Mouse (Mus musculus): ENCODE measurements around the gene Egfl7. TPM values are rescaled to one million over a fixed set of nuclear protein-coding genes. Genes with fewer than 3 reads are reported as not detected.

Gene Egfl7
- polyA plus RNA-seq, 1 experiment: 37.7 TPM

- Histone ChIP-seq H3K4me1 (ENCODE audit: control insufficient read depth, insufficient read depth, low read length) (no peaks in the 10 kb centered on the region), H3K27me3 (ENCODE audit: control insufficient read depth, insufficient read depth, low read length, poor library complexity, severe bottlenecking) (no peaks in the 10 kb centered on the region), H3K36me3 (ENCODE audit: control insufficient read depth, insufficient read depth, low read length, poor library complexity, severe bottlenecking) (no peaks in the 10 kb centered on the region), H3K4me3 (ENCODE audit: low read depth, low read length) (peak within 1 kb of the TSS; percentile 93), H3K27ac (ENCODE audit: insufficient read depth, low read length) (peak within 1 kb of the TSS; percentile 7; the same call in 1 of the 2 replicates), H3K9me3 (replicated peaks; ENCODE audit: control insufficient read depth, insufficient read depth, low read length, poor library complexity, severe bottlenecking) (no peaks in the 10 kb centered on the region), H3K9ac (ENCODE audit: low read depth, poor library complexity, severe bottlenecking) (peak within 1 kb of the TSS; percentile 74)
- no peak for TF ChIP-seq CTCF (IDR thresholded peaks at IDR 0.05; ENCODE audit: low read depth, low read length)
- TF ChIP-seq POLR2A (IDR thresholded peaks at IDR 0.05; ENCODE audit: insufficient read depth, low read length): peak; percentile 42
- no peak for TF ChIP-seq EP300 (IDR thresholded peaks at IDR 0.05; ENCODE audit: insufficient read depth, low read depth, low read length)
These were observed 24.2 kb downstream of the Egfl7 start, which contains the start of gene Agpat2 for GRCm38 (mm10) chr2:26603720-26604671. TSS of gene Agpat2 (minus strand) at chr2:26604417.

GRCm38 (mm10) chr2:26605331-26605730 lies 25.5 kb downstream of the Egfl7 start:
- no peak for TF ChIP-seq EP300 (IDR thresholded peaks at IDR 0.05; ENCODE audit: insufficient read depth, low read depth, low read length)
- TF ChIP-seq CTCF (IDR thresholded peaks at IDR 0.05; ENCODE audit: low read depth, low read length): no peak
- no peak for TF ChIP-seq POLR2A (IDR thresholded peaks at IDR 0.05; ENCODE audit: insufficient read depth, low read length)
- no peaks in the 10 kb centered on the region for H3K27me3 ChIP-seq (ENCODE audit: control insufficient read depth, insufficient read depth, low read length, poor library complexity, severe bottlenecking)
- no peak overlapping the region for H3K4me3 ChIP-seq (ENCODE audit: low read depth, low read length)
- no peak overlapping the region for H3K9ac ChIP-seq (ENCODE audit: low read depth, poor library complexity, severe bottlenecking)
- no peaks in the 10 kb centered on the region for H3K9me3 ChIP-seq (replicated peaks; ENCODE audit: control insufficient read depth, insufficient read depth, low read length, poor library complexity, severe bottlenecking)
- H3K27ac ChIP-seq (ENCODE audit: insufficient read depth, low read length): no peak overlapping the region
- H3K36me3 ChIP-seq (ENCODE audit: control insufficient read depth, insufficient read depth, low read length, poor library complexity, severe bottlenecking): no peaks in the 10 kb centered on the region
- peaks cover 4% of the 10 kb centered on the region for H3K4me1 ChIP-seq (ENCODE audit: control insufficient read depth, insufficient read depth, low read length)

DNA sequence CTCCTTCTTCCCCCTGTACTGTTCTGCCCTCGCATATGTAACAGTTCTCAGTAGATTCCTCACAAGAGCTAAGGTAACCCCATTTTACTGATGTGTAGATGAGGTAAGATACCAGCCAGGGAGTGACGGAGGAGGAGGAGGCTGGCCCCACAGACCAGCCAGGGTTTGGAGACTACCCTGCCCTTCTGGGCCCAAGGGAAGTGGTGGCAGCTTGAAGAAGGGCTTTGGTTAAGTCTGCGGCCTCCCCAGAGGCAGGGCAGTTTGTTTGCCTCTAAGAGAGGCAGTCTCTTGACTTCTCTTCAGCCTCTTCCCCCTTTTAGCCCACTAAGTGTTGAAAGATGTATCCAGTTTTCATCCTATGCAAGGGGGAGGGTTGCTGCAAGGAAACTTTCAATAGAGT lies 26.8 kb downstream of the Egfl7 start:
- Histone ChIP-seq H3K4me1 (ENCODE audit: control insufficient read depth, insufficient read depth, low read length) (peaks cover 5% of the 10 kb centered on the region), H3K36me3 (ENCODE audit: control insufficient read depth, insufficient read depth, low read length, poor library complexity, severe bottlenecking) (no peaks in the 10 kb centered on the region), H3K27ac (ENCODE audit: insufficient read depth, low read length) (no peak overlapping the region), H3K27me3 (ENCODE audit: control insufficient read depth, insufficient read depth, low read length, poor library complexity, severe bottlenecking) (no peaks in the 10 kb centered on the region), H3K4me3 (ENCODE audit: low read depth, low read length) (no peak overlapping the region), H3K9ac (ENCODE audit: low read depth, poor library complexity, severe bottlenecking) (no peak overlapping the region), H3K9me3 (replicated peaks; ENCODE audit: control insufficient read depth, insufficient read depth, low read length, poor library complexity, severe bottlenecking) (no peaks in the 10 kb centered on the region)
- TF ChIP-seq CTCF (IDR thresholded peaks at IDR 0.05; ENCODE audit: low read depth, low read length) (no peak), POLR2A (IDR thresholded peaks at IDR 0.05; ENCODE audit: insufficient read depth, low read length) (no peak), EP300 (IDR thresholded peaks at IDR 0.05; ENCODE audit: insufficient read depth, low read depth, low read length) (no peak)

DNA sequence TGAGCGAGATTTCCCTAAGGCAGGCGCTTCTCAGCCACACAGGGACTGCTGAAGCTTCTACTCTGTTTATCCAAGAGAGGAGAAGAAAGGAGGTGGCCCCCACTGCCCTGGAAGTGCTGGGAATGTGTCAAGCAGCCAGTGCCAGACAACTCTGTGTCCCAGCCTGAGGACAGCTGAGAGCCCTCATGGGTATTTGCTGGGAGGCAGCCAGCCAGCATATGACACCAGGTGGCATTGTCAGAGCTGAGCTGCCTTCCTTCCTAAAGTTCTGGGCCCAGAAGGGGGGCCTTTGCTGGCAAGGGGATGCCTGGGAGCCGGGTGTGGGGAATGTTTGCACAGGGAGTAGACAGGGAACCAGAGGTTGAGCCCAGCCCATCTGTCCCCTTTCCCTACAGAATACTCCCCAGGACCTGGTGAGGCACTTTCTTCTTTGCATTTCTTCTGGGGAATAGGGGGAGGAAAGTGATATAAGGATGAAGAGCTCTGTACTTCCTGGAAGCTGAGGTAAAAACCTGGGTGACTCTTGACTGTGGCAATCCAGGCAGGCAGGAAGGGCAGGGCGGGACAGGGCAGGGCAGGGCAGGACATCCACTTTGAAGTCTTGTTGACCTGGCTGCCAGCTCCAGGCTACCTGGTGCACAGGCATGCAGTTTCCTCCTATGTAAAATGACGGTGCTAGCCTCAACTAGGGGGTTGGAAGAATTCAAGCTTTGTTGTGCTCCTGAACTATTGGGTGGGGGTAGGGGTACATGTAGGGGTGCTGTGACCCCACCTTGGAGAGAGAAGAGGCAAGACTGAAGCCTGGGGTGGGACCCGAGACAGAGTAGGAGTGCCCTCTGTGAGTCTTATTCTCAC lies 27.5 kb downstream of the Egfl7 start:
- TF ChIP-seq POLR2A (IDR thresholded peaks at IDR 0.05; ENCODE audit: insufficient read depth, low read length) (no peak), EP300 (IDR thresholded peaks at IDR 0.05; ENCODE audit: insufficient read depth, low read depth, low read length) (no peak)
- Histone ChIP-seq H3K4me3 (ENCODE audit: low read depth, low read length) (no peak overlapping the region), H3K9me3 (replicated peaks; ENCODE audit: control insufficient read depth, insufficient read depth, low read length, poor library complexity, severe bottlenecking) (no peaks in the 10 kb centered on the region), H3K9ac (ENCODE audit: low read depth, poor library complexity, severe bottlenecking) (no peak overlapping the region), H3K27ac (ENCODE audit: insufficient read depth, low read length) (no peak overlapping the region), H3K27me3 (ENCODE audit: control insufficient read depth, insufficient read depth, low read length, poor library complexity, severe bottlenecking) (no peaks in the 10 kb centered on the region), H3K4me1 (ENCODE audit: control insufficient read depth, insufficient read depth, low read length) (peaks cover 9% of the 10 kb centered on the region), H3K36me3 (ENCODE audit: control insufficient read depth, insufficient read depth, low read length, poor library complexity, severe bottlenecking) (no peaks in the 10 kb centered on the region)

DNA sequence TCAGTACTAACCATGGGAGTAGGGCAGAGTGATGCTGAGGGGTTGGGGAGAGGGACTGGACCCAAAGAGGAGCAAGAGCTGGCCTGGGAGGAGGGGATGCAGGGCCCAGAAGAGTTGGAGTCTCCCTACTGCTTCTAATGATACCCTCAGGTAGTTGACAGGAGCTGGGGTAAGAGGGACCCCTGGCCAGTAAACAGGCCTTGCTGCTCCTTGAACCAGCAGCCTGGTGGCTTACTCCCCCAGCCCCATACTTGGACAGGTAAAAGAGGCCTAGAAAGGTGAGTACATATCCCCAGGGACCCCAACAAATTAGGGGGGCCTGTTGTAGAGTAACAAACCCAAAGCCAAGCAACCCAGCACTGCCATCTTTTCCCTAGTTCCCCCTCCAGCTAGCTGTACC lies 29.0 kb downstream of the Egfl7 start:
- Histone ChIP-seq H3K4me3 (ENCODE audit: low read depth, low read length) (no peak overlapping the region), H3K9ac (ENCODE audit: low read depth, poor library complexity, severe bottlenecking) (no peak overlapping the region), H3K4me1 (ENCODE audit: control insufficient read depth, insufficient read depth, low read length) (peaks cover 15% of the 10 kb centered on the region), H3K36me3 (ENCODE audit: control insufficient read depth, insufficient read depth, low read length, poor library complexity, severe bottlenecking) (no peaks in the 10 kb centered on the region), H3K9me3 (replicated peaks; ENCODE audit: control insufficient read depth, insufficient read depth, low read length, poor library complexity, severe bottlenecking) (no peaks in the 10 kb centered on the region), H3K27me3 (ENCODE audit: control insufficient read depth, insufficient read depth, low read length, poor library complexity, severe bottlenecking) (no peaks in the 10 kb centered on the region), H3K27ac (ENCODE audit: insufficient read depth, low read length) (no peak overlapping the region)
- TF ChIP-seq CTCF (IDR thresholded peaks at IDR 0.05; ENCODE audit: low read depth, low read length) (no peak), POLR2A (IDR thresholded peaks at IDR 0.05; ENCODE audit: insufficient read depth, low read length) (no peak), EP300 (IDR thresholded peaks at IDR 0.05; ENCODE audit: insufficient read depth, low read depth, low read length) (no peak)

Data from ES-Bruce4 (cell line).